Mouse (Mus musculus): Measurements from ENCODE around the gene Cadm3.

DNA sequence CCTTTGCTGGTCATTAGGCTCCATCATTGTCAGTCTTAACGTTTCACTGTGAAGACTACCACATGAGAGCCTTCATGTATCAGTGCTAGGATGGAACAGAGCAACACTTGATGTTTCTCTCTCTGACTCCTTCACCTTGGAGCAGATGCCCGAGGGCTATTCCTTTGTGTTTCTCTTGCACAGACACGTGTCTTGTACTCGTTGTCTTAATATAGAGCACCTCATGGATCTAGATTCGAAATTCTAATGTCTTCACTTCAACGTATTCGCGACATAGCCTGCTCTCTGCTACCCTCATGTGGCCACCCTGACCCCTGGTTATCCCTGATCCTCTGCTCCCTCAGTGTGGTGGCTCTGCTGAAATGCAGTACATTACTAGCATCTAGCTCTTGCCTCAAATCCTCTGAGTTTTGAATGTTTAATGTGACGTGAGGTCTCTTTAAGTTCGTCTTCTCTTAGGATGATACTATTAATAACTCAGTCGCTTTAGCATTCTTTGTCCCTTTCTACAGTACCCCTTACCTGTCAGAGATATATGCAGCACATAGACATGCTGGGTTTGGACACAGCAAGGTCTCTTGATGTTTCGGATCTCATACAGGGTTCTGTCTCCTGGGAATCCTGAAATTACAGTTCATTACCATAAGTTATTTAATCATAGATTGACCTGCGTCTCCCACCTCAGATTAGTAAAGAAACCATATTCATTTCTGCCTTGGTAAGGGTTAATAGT, 10.1 kb upstream of the Cadm3 start:
- peak; percentile 42; the same call in 1 of the 2 replicates for TF ChIP-seq CTCF (IDR thresholded peaks at IDR 0.05; ENCODE audit: low read depth, low read length)
- no peak for TF ChIP-seq POLR2A (IDR thresholded peaks at IDR 0.05; ENCODE audit: borderline replicate concordance, low read depth, low read length)
